Mouse (Mus musculus) lung, embryonic 14.5 days (tissue): ENCODE measurements around the gene Serpinb5. TPM values are rescaled to one million over a fixed set of nuclear protein-coding genes. Genes with fewer than 3 reads are reported as not detected.

ENCODE experiments used
- ATAC-seq: fragments of 200-750 bp; cut with Nextera tagmentation; 2 replicates; pipeline ENCODE4 v1.8.0; 2017; ENCODE audit warnings: mild to moderate bottlenecking, moderate TSS enrichment, moderate library complexity; ENCODE audit not compliant: insufficient read depth
- DNase-seq: peaks from one replicate; pipeline ENCODE4 v3.0.0-alpha.2; 2015
- H3K27ac ChIP-seq: fragments of 300-500 bp; sonication (generic); 2 replicates; pipeline ENCODE4 v1.5.1; 2014; ENCODE audit warnings: low read depth, mild to moderate bottlenecking, moderate library complexity
- H3K27me3 ChIP-seq: fragments of 300-500 bp; sonication (generic); 2 replicates; pipeline ENCODE4 v1.6.1; 2014; ENCODE audit warnings: low read length, control low read depth; ENCODE audit not compliant: insufficient read depth
- H3K36me3 ChIP-seq: fragments of 300-500 bp; sonication (generic); 2 replicates; pipeline ENCODE4 v1.6.1; 2014; ENCODE audit warnings: control low read depth; ENCODE audit not compliant: insufficient read depth
- H3K4me1 ChIP-seq: fragments of 300-500 bp; sonication (generic); 2 replicates; pipeline ENCODE4 v1.6.1; 2014; ENCODE audit warnings: antibody characterized with exemption, control low read depth; ENCODE audit not compliant: insufficient read depth
- H3K4me2 ChIP-seq: fragments of 300-500 bp; sonication (generic); 2 replicates; pipeline ENCODE4 v1.6.1; 2014; ENCODE audit warnings: mild to moderate bottlenecking
- H3K4me3 ChIP-seq: fragments of 300-500 bp; sonication (generic); 2 replicates; pipeline ENCODE4 v1.5.1; 2014; ENCODE audit warnings: low read depth, low read length
- H3K9ac ChIP-seq: fragments of 300-500 bp; sonication (generic); 2 replicates; pipeline ENCODE4 v1.6.1; 2014
- H3K9me3 ChIP-seq: fragments of 300-500 bp; sonication (generic); 2 replicates; pipeline ENCODE4 v1.6.1; 2016; ENCODE audit warnings: low read depth, low read length, control low read depth
- CTCF ChIP-seq: IDR thresholded peaks from 2 replicates; pipeline ENCODE4 v1.5.1; 2016; ENCODE audit warnings: antibody characterized with exemption, low read depth
- WGBS: fragments of 180-500 bp; shearing (Covaris S2); extraction: QIAGEN DNeasy Blood & Tissue Kit; methylation state at CpG from one replicate; pipeline ENCODE4 v1.1.7; 2014; 5-methylcytosine and 5-hydroxymethylcytosine counted together
- polyA plus RNA-seq: library from polyadenylated mRNA; unstranded; fragments of >200 nt; fragmentation: Nextera tagmentation; extraction: Ambion mirVana; gene quantifications from 2 replicates; pipeline ENCODE4 v1.2.1, GENCODE M21; 2014

Serpinb5 gene
- polyA plus RNA-seq, 1 experiment from 2014 or later: 0.18 TPM

GRCm38 (mm10) chr1:106866029-106866428 is 5.1 kb downstream of the Serpinb5 start:
- TF ChIP-seq CTCF: no peak
- Histone ChIP-seq H3K9ac (no peak overlapping the region), H3K4me1 (no peaks in the 10 kb centered on the region), H3K27me3 (no peaks in the 10 kb centered on the region), H3K9me3 (no peaks in the 10 kb centered on the region), H3K4me2 (no peak overlapping the region), H3K36me3 (no peaks in the 10 kb centered on the region), H3K27ac (no peak overlapping the region), H3K4me3 (no peak overlapping the region)
- DNase-seq: no peak
- no peak for ATAC-seq
- WGBS: 46% methylated on average over 5 of the region's 5 CpGs

- Histone ChIP-seq H3K4me3 (no peak overlapping the region), H3K9me3 (no peaks in the 10 kb centered on the region), H3K27ac (no peak overlapping the region), H3K4me1 (no peaks in the 10 kb centered on the region), H3K36me3 (no peaks in the 10 kb centered on the region), H3K4me2 (no peak overlapping the region), H3K9ac (no peak overlapping the region), H3K27me3 (no peaks in the 10 kb centered on the region)
- TF ChIP-seq CTCF: no peak
- 73% methylated on average over 6 of the region's 6 CpGs for WGBS
- DNase-seq: no peak
- no peak for ATAC-seq
Observed at GRCm38 (mm10) chr1:106866768-106867167, 5.8 kb downstream of the Serpinb5 start.

- Histone ChIP-seq H3K9me3 (no peaks in the 10 kb centered on the region), H3K36me3 (no peaks in the 10 kb centered on the region), H3K4me3 (no peak overlapping the region), H3K4me2 (no peak overlapping the region), H3K9ac (no peak overlapping the region), H3K4me1 (no peaks in the 10 kb centered on the region), H3K27me3 (no peaks in the 10 kb centered on the region), H3K27ac (no peak overlapping the region)
- TF ChIP-seq CTCF: no peak
- peak; percentile 37 for DNase-seq
- ATAC-seq: no peak
Observed at GRCm38 (mm10) chr1:106869986-106870385, 9.0 kb downstream of the Serpinb5 start.

- no peak overlapping the region for H3K9ac ChIP-seq
- DNase-seq (peak; percentile 24), ATAC-seq (peak; percentile 44; the same call in 1 of the 2 replicates)
- H3K4me3 ChIP-seq: no peak overlapping the region
- 73% methylated on average over 5 of the region's 5 CpGs for WGBS
- H3K9me3 ChIP-seq: no peaks in the 10 kb centered on the region
- no peaks in the 10 kb centered on the region for H3K36me3 ChIP-seq
- no peaks in the 10 kb centered on the region for H3K27me3 ChIP-seq
- no peak for TF ChIP-seq CTCF
- H3K4me1 ChIP-seq: no peaks in the 10 kb centered on the region
- H3K4me2 ChIP-seq: no peak overlapping the region
- no peak overlapping the region for H3K27ac ChIP-seq
Observed at GRCm38 (mm10) chr1:106875193-106875886, 14.4 kb downstream of the Serpinb5 start.

GRCm38 (mm10) chr1:106876147-106876546 is 15.2 kb downstream of the Serpinb5 start:
- no peaks in the 10 kb centered on the region for H3K27me3 ChIP-seq
- no peak for DNase-seq
- H3K4me3 ChIP-seq: no peak overlapping the region
- no peak for TF ChIP-seq CTCF
- ATAC-seq: no peak
- 64% methylated on average over 3 of the region's 3 CpGs for WGBS
- H3K36me3 ChIP-seq: no peaks in the 10 kb centered on the region
- H3K27ac ChIP-seq: no peak overlapping the region
- H3K9me3 ChIP-seq: no peaks in the 10 kb centered on the region
- H3K9ac ChIP-seq: no peak overlapping the region
- H3K4me2 ChIP-seq: no peak overlapping the region
- no peaks in the 10 kb centered on the region for H3K4me1 ChIP-seq

GRCm38 (mm10) chr1:106882723-106883122 is 21.8 kb downstream of the Serpinb5 start:
- WGBS: 59% methylated on average over 4 of the region's 4 CpGs
- H3K4me2 ChIP-seq: no peak overlapping the region
- H3K27ac ChIP-seq: no peak overlapping the region
- no peaks in the 10 kb centered on the region for H3K9me3 ChIP-seq
- H3K9ac ChIP-seq: no peak overlapping the region
- no peak for DNase-seq
- H3K36me3 ChIP-seq: no peaks in the 10 kb centered on the region
- no peak for TF ChIP-seq CTCF
- no peaks in the 10 kb centered on the region for H3K27me3 ChIP-seq
- no peak for ATAC-seq
- H3K4me1 ChIP-seq: no peaks in the 10 kb centered on the region
- H3K4me3 ChIP-seq: no peak overlapping the region

GRCm38 (mm10) chr1:106883369-106883768 is 22.4 kb downstream of the Serpinb5 start:
- no peak overlapping the region for H3K27ac ChIP-seq
- no peak overlapping the region for H3K4me3 ChIP-seq
- ATAC-seq (no peak), DNase-seq (no peak)
- H3K4me1 ChIP-seq: no peaks in the 10 kb centered on the region
- no peak overlapping the region for H3K9ac ChIP-seq
- no peaks in the 10 kb centered on the region for H3K36me3 ChIP-seq
- TF ChIP-seq CTCF: no peak
- no peaks in the 10 kb centered on the region for H3K9me3 ChIP-seq
- H3K4me2 ChIP-seq: no peak overlapping the region
- no peaks in the 10 kb centered on the region for H3K27me3 ChIP-seq
- 73% methylated on average over 5 of the region's 5 CpGs for WGBS
